Mouse (Mus musculus): ENCODE results near the gene Lrp10. TPM values are rescaled to one million over a fixed set of nuclear protein-coding genes. Genes with fewer than 3 reads are reported as not detected.

The Lrp10 gene
- total RNA-seq, 2 experiments from 2014 or later = 32.1 to 34.6 TPM

- peak in 1 of 2 experiments; percentile 36 for DNase-seq (ENCODE audit: extremely low spot score in 1 of 2, low spot score in 1 of 2)
These were observed 30.8 kb upstream of the Lrp10 start for GRCm38 (mm10) chr14:54432837-54433830.

DNA sequence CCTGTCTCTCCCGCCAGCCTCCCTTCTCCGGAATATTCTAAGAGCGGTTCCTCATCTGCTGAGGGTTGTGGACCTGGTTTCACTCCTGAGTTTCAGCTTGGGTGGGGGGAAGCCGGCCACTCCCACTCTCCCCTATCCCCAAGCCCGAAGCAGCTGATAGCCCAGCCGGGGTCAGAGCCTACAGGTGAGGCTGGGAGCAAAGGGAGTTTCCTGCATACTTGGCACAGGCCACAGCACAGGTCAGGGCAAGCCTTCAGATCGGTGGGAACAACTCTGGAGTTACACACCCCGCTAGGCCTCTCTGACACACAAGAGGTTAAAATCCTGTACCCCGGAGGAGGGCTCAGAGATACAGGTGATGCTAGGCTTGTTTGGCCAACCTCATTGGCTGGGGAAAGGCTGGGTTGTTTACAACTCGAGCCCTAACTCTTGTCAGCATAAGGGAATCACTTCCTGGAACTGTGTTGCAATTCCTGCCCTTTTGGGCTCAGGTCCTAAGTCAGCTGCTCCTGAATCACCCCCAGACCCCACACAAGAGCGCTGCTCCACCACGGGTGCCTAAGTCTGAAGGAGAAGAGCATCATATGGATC lies 29.9 kb upstream of the Lrp10 start:
- no peak for DNase-seq (ENCODE audit: extremely low spot score in 1 of 2, low spot score in 1 of 2)

DNA sequence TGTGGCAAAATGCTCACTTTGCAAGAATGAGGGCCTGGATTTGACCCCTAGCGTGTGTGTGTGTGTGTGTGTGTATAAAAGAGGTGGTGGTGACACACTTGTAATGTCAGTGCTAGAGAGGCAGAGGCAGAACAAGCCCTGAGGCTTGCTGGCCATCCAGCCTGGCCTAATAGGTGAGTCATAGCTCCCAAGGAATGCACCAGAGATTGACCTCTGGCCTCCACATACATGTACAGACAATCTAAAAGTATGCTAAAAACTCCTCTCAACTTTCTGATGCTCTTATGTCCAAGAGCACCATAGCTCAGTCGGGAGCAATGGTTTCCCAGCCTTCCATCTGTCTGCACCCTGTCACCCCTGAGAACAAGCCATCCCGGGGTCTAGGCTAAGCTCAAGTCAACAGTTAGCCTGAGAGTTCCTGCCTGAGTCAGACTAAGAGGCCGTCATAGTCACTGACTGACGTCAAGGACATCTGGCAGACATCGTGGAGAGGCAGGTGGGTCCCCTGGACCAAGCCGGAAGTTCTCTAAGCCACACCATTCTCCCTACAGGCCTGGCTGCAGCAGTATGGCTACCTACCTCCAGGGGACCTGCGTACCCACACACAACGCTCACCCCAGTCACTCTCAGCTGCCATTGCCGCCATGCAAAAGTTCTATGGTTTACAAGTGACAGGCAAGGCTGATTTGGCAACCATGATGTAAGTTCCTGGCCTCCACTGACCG lies 28.6 kb upstream of the Lrp10 start:
- no peak for DNase-seq (ENCODE audit: extremely low spot score in 1 of 2, low spot score in 1 of 2)

DNA sequence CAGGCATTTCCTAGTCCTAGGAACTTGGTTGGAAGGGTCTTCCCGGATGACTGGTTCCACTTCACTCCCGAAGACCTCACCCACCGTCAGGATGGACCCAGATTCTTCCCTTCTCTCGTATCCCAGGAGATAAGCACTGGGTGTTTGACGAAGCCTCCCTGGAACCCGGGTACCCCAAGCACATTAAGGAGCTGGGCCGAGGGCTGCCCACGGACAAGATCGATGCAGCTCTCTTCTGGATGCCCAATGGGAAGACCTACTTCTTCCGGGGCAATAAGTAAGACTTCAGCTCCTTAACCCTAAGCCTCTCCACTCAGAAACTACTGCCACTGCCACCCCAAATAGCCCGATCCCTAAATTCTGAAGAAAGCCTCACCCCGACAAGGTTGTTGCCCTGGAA lies 24.8 kb upstream of the Lrp10 start:
- no peak for DNase-seq (ENCODE audit: extremely low spot score in 1 of 2, low spot score in 1 of 2)

DNA sequence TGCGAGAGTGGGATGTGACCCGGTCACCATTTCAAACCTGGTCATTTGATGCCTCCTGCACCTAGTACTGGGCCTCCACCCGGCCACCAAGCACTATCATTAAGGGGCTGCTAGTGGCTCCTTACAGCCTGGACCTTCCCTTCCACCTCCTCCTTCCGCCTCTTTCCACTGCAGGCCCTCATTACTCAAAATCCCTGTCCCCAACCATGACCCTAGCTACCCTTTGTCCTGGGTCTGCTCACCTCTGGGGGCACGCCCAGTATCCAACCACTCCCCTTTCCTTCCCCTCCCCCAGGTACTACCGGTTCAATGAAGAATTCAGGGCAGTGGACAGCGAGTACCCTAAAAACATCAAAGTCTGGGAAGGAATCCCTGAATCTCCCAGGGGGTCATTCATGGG lies 24.3 kb upstream of the Lrp10 start:
- DNase-seq (ENCODE audit: extremely low spot score in 1 of 2, low spot score in 1 of 2) = no peak

DNA sequence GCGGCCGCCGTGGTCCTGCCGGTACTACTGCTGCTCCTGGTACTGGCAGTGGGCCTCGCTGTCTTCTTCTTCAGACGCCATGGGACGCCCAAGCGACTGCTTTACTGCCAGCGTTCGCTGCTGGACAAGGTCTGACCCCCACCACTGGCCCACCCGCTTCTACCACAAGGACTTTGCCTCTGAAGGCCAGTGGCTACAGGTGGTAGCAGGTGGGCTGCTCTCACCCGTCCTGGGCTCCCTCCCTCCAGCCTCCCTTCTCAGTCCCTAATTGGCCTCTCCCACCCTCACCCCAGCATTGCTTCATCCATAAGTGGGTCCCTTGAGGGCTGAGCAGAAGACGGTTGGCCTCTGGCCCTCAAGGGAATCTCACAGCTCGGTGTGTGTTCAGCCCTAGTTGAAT lies 23.4 kb upstream of the Lrp10 start:
- no peak for DNase-seq (ENCODE audit: extremely low spot score in 1 of 2, low spot score in 1 of 2)

GRCm38 (mm10) chr14:54441365-54441764 lies 22.6 kb upstream of the Lrp10 start:
- no peak for DNase-seq (ENCODE audit: extremely low spot score in 1 of 2, low spot score in 1 of 2)

- DNase-seq (ENCODE audit: extremely low spot score in 1 of 2, low spot score in 1 of 2) = no peak
These were observed 21.4 kb upstream of the Lrp10 start for GRCm38 (mm10) chr14:54442548-54442947.

DNA sequence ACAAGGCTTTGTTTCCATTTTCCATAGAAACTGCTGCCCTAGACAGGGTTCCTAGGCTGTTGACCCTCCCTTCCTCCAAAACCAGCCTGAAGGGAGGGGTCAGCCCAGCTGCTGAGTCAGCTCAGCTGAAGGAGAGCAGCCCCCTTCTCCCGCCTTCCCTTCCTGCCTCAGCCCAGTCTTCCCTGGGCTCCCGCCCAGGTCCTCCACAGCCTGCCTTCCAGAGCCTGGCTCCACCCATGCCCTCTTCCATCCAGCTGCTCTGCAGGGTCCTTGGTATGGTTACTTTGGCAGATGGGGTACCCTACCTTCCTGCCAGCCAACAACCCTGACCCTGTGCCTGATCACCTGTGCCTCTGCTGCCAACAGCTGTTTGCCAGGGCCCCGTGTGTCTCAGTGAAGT lies 20.7 kb upstream of the Lrp10 start:
- DNase-seq (ENCODE audit: extremely low spot score in 1 of 2, low spot score in 1 of 2) = no peak

DNA sequence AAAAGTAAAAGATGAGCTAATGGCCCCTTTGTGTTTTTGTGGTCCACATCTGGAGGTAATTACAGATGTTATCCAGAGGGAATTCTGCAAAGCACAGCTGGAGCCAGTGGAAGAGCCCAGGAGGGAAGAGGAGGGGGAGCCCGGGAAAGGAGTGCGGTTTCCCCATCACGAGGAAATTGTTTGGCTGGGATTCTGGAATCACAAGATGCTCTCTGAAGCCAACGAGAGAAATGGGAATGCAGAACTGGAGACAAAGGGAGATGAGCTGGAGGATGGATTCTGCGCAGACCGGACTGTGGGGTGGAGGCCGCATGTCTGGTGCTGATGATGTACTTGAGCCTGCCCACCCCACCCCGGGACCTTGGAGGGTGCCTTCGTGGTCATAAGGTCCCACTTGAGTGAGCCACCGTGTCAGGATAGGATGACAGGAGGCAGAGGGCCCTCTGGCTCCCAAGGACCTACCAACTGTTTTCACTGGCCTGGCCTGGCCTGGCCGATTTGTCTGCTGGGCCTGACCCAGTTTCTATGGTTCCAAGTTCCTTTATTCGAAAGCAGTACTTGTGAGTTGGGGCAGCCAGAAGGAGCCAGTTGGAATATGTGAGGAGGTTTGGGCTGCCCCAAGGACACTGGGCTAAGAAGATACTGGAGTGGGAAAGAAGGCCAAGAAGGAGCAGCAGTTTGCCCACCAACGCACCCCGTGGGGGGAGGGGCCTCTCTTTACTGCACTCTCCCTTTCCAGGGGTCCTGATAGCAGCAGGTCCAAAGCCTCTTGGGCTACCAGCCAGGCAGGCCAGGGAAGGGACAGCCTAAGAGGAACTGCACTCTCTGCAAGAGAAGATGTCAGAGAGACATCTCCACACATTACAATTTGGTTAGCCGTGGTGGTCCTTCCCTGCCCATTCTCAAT lies 20.0 kb upstream of the Lrp10 start:
- DNase-seq (ENCODE audit: extremely low spot score in 1 of 2, low spot score in 1 of 2) = no peak

DNA sequence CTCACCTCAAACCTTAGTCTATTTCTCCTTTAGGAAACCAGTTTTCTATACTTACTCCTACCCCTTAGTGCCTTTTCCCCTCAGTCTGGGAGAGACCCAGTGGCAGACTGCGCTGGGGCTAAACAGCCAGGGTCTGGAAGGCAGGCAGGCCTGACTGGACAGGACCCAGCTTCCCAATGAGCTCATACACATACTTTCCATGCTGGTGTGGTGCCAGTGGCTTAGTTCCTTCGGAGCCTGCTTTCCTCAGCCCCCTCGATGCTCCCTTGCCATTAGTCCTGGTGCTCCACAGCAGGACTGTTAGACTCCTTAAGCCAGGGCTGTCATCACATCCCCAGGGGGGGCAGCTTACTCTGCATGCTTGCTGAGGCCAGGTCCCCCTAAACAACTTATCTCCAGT lies 18.5 kb upstream of the Lrp10 start:
- no peak for DNase-seq (ENCODE audit: extremely low spot score in 1 of 2, low spot score in 1 of 2)

DNA sequence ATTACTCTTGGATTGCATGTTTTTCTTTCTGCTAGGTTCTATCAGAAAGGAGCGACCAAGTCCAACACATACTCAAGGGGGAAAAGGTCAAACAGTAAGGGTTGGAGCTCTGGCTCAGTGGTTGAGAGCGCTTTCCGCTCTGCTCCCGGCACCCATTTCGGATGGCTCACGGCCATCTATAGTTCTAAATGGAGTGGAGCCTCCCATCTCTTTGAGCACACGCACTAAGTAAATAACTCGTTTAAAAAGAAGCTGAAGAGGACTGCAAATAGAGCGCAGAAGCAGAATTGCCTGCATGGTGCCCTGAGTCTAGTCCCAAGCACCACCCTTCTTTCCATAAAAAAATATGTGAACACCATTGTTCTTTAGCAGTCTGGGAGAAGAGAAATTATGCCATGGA lies 10.4 kb upstream of the Lrp10 start:
- DNase-seq (ENCODE audit: extremely low spot score in 1 of 2, low spot score in 1 of 2) = no peak

GRCm38 (mm10) chr14:54454669-54455528 lies 9.0 kb upstream of the Lrp10 start:
- no peak for DNase-seq (ENCODE audit: extremely low spot score in 1 of 2, low spot score in 1 of 2)

GRCm38 (mm10) chr14:54457907-54458569 lies 5.9 kb upstream of the Lrp10 start:
- no peak for DNase-seq (ENCODE audit: extremely low spot score in 1 of 2, low spot score in 1 of 2)

- DNase-seq (ENCODE audit: extremely low spot score in 1 of 2, low spot score in 1 of 2) = no peak
These were observed 1.8 kb upstream of the Lrp10 start for GRCm38 (mm10) chr14:54462146-54462545.

- no peak for DNase-seq (ENCODE audit: extremely low spot score in 1 of 2, low spot score in 1 of 2)
These were observed 604 bp upstream of the Lrp10 start for GRCm38 (mm10) chr14:54463108-54463958.

GRCm38 (mm10) chr14:54464293-54465005 lies 512 bp downstream of the Lrp10 start:
- DNase-seq (ENCODE audit: extremely low spot score in 1 of 2, low spot score in 1 of 2) = peak in 1 of 2 experiments; percentile 35

Measured in layer of hippocampus, postnatal 25 days (tissue).